ENCODE assay signal across 8 mouse cellular contexts in genomic region chr12:31560002-31560401, GRCm38 (mm10). TPM values are rescaled to one million over a fixed set of nuclear protein-coding genes. Genes with fewer than 3 reads are reported as not detected.
DNase-seq lines count a peak whose midpoint lies in the region; ATAC-seq and TF ChIP-seq lines count a peak whose summit lies in the region.

No protein-coding gene starts in this region.

- TF ChIP-seq CTCF in small intestine, adult 2 months (IDR thresholded peaks at IDR 0.05; ENCODE audit: extremely low read depth, insufficient read length, insufficient replicate concordance, low read depth, low read length), result no peak

- no peak overlapping the region for H3K4me3 ChIP-seq in liver, embryonic 12.5 days
- no peak overlapping the region for H3K4me3 ChIP-seq in forebrain, embryonic 14.5 days (ENCODE audit: low read depth, low read length)
- peak overlapping the region; percentile 51 for H3K4me3 ChIP-seq in limb, embryonic 10.5 days
- peak overlapping the region; percentile 66 for H3K4me3 ChIP-seq in small intestine, adult 2 months (ENCODE audit: low read depth, low read length)

- WGBS in liver, embryonic 12.5 days (ENCODE audit: insufficient replicate concordance), result 14% methylated on average over 5 of the region's 5 CpGs
- WGBS in forebrain, embryonic 14.5 days, result 12% methylated on average over 5 of the region's 5 CpGs
- WGBS in limb, embryonic 10.5 days, result 12% methylated on average over 5 of the region's 5 CpGs
- WGBS in small intestine, adult 2 months, result 15% methylated on average over 5 of the region's 5 CpGs

- H3K9me3 ChIP-seq in liver, embryonic 12.5 days (replicated peaks), result no peaks in the 10 kb centered on the region
- no peaks in the 10 kb centered on the region for H3K9me3 ChIP-seq in forebrain, embryonic 14.5 days (replicated peaks; ENCODE audit: control insufficient read depth, low read length)
- no peaks in the 10 kb centered on the region for H3K9me3 ChIP-seq in limb, embryonic 10.5 days (replicated peaks)

- no peak overlapping the region for H3K27ac ChIP-seq in liver, embryonic 12.5 days
- no peak overlapping the region for H3K27ac ChIP-seq in forebrain, embryonic 14.5 days (ENCODE audit: low read depth, low read length)
- no peak overlapping the region for H3K27ac ChIP-seq in limb, embryonic 10.5 days
- H3K27ac ChIP-seq in small intestine, adult 2 months (ENCODE audit: insufficient read depth, low read depth, low read length), result no peak overlapping the region

- TF ChIP-seq POLR2A in small intestine, adult 2 months (IDR thresholded peaks at IDR 0.05; ENCODE audit: low read depth, low read length), result no peak

- H3K36me3 ChIP-seq in liver, embryonic 12.5 days, result no peaks in the 10 kb centered on the region
- no peaks in the 10 kb centered on the region for H3K36me3 ChIP-seq in forebrain, embryonic 14.5 days (ENCODE audit: control insufficient read depth, insufficient read depth, low read length)
- H3K36me3 ChIP-seq in limb, embryonic 10.5 days, result no peaks in the 10 kb centered on the region
- no peaks in the 10 kb centered on the region for H3K36me3 ChIP-seq in small intestine, adult 2 months (ENCODE audit: control insufficient read depth, insufficient read depth, low read length)

- H3K27me3 ChIP-seq in liver, embryonic 12.5 days (replicated peaks), result peaks cover 70% of the 10 kb centered on the region
- H3K27me3 ChIP-seq in forebrain, embryonic 14.5 days (replicated peaks; ENCODE audit: control insufficient read depth, insufficient read depth, low read length), result peaks cover 39% of the 10 kb centered on the region
- peaks cover 76% of the 10 kb centered on the region for H3K27me3 ChIP-seq in limb, embryonic 10.5 days (ENCODE audit: low read depth, poor library complexity, severe bottlenecking)
- H3K27me3 ChIP-seq in small intestine, adult 2 months (ENCODE audit: control insufficient read depth, insufficient read depth, low read length), result peaks cover 25% of the 10 kb centered on the region

- peak overlapping the region; percentile 69; the same call in 1 of the 2 replicates for H3K4me2 ChIP-seq in liver, embryonic 12.5 days
- H3K4me2 ChIP-seq in forebrain, embryonic 14.5 days (ENCODE audit: low read length), result peak overlapping the region; percentile 99

- no peak for ATAC-seq in liver, embryonic 12.5 days
- no peak for ATAC-seq in forebrain, embryonic 14.5 days

- 0 out of 2 replicates have a peak, but pooled peaks cover 10% of the 10 kb centered on the region for H3K4me1 ChIP-seq in liver, embryonic 12.5 days
- H3K4me1 ChIP-seq in forebrain, embryonic 14.5 days (ENCODE audit: control insufficient read depth, insufficient read depth, low read length), result no peaks in the 10 kb centered on the region
- peaks cover 12% of the 10 kb centered on the region for H3K4me1 ChIP-seq in limb, embryonic 10.5 days
- H3K4me1 ChIP-seq in small intestine, adult 2 months (ENCODE audit: control insufficient read depth, insufficient read depth, insufficient read length, low read length), result no peaks in the 10 kb centered on the region

- DNase-seq in liver, result no peak
- no peak for DNase-seq in forebrain, embryonic 14.5 days (ENCODE audit: low spot score)
- DNase-seq in limb, embryonic 10.5 days (ENCODE audit: low spot score), result no peak
- no peak for DNase-seq in right cerebral cortex, postnatal 36 days (ENCODE audit: low spot score in 2 of 2)
- no peak for DNase-seq in frontal cortex, adult 2 months (ENCODE audit: extremely low spot score in 1 of 2, low spot score in 1 of 2)
- no peak for DNase-seq in left cerebral cortex, adult 11 months (ENCODE audit: low spot score)

- no peak overlapping the region for H3K9ac ChIP-seq in liver, embryonic 12.5 days
- no peak overlapping the region; the same call in 1 of the 2 replicates for H3K9ac ChIP-seq in forebrain, embryonic 14.5 days (ENCODE audit: low read length)

RNA-seq across cellular contexts. Expression of gene Slc26a4, which starts 0.2 kb away (rescaled TPM):
- polyA plus RNA-seq in liver, embryonic 12.5 days (2016; fragmentation: Nextera tagmentation; extraction: Ambion mirVana), result not detected in 2 replicates
- polyA plus RNA-seq in forebrain, embryonic 14.5 days (2014; fragmentation: Nextera tagmentation; extraction: Ambion mirVana), result 0.09 TPM in 1 of 2 replicates, not detected in the other
- 0.05 and 0.15 TPM in 2 replicates for polyA plus RNA-seq in limb, embryonic 10.5 days (2016; fragmentation: Nextera tagmentation; extraction: Ambion mirVana)
- polyA plus RNA-seq in small intestine, adult 2 months (2012; rRNA removed), result 0.04 and 0.16 TPM in 2 replicates
- polyA plus RNA-seq in frontal cortex, adult 2 months (2012; rRNA removed), result 1.5 and 2.4 TPM in 2 replicates

Comparison
In these comparisons a context has a peak if more than half of its experiments do, and no peak if none do; other contexts are left out.
1. H3K4me3 ChIP-seq: peak in limb, embryonic 10.5 days (single experiment) and small intestine, adult 2 months (single experiment); none in liver, embryonic 12.5 days (single experiment) and forebrain, embryonic 14.5 days (single experiment).